Mouse (Mus musculus) hindbrain, embryonic 14.5 days (tissue): Measurements from ENCODE around the gene Adarb2. TPM values are rescaled to one million over a fixed set of nuclear protein-coding genes. Genes with fewer than 3 reads are reported as not detected.
A peak's percentile ranks its signal among the peaks of the same experiment; 100 is the strongest.

ENCODE experiments used
- ATAC-seq: fragments of 200-750 bp; cut with Nextera tagmentation; 2 replicates; pipeline ENCODE4 v1.8.0; 2017; ENCODE audit warnings: moderate number of reproducible peaks, mild to moderate bottlenecking, moderate TSS enrichment, moderate library complexity; ENCODE audit not compliant: low FRiP score
- DNase-seq: peaks from one replicate; pipeline ENCODE4 v3.0.0-alpha.2; 2015; ENCODE audit warnings: low spot score
- H3K27ac ChIP-seq: fragments of 300-500 bp; sonication (generic); 2 replicates; pipeline ENCODE4 v1.5.1; 2014; ENCODE audit warnings: mild to moderate bottlenecking, moderate library complexity
- H3K27me3 ChIP-seq: fragments of 300-500 bp; sonication (generic); 2 replicates; pipeline ENCODE4 v1.6.1; 2014; ENCODE audit warnings: mild to moderate bottlenecking, low read length, mixed read lengths; ENCODE audit not compliant: control insufficient read depth, insufficient read depth
- H3K36me3 ChIP-seq: fragments of 300-500 bp; sonication (generic); replicated peaks from 2 replicates; pipeline ENCODE4 v1.6.1; 2014; ENCODE audit not compliant: control insufficient read depth, insufficient read depth
- H3K4me1 ChIP-seq: fragments of 300-500 bp; sonication (generic); replicated peaks from 2 replicates; pipeline ENCODE4 v1.6.1; 2014; ENCODE audit warnings: antibody characterized with exemption, low read length, mixed read lengths; ENCODE audit not compliant: control insufficient read depth, insufficient read depth
- H3K4me2 ChIP-seq: fragments of 300-500 bp; sonication (generic); replicated peaks from 2 replicates; pipeline ENCODE4 v1.6.1; 2014; ENCODE audit warnings: mild to moderate bottlenecking, moderate library complexity
- H3K4me3 ChIP-seq: fragments of 300-500 bp; sonication (generic); replicated peaks from 2 replicates; pipeline ENCODE4 v1.5.1; 2014; ENCODE audit warnings: mild to moderate bottlenecking, low read length
- H3K9ac ChIP-seq: fragments of 300-500 bp; sonication (generic); 2 replicates; pipeline ENCODE4 v1.6.1; 2014
- H3K9me3 ChIP-seq: fragments of 300-500 bp; sonication (generic); 2 replicates; pipeline ENCODE4 v1.6.1; 2016; ENCODE audit warnings: low read length; ENCODE audit not compliant: control insufficient read depth
- WGBS: fragments of 180-500 bp; shearing (Covaris S2); extraction: QIAGEN DNeasy Blood & Tissue Kit; methylation state at CpG from one replicate; pipeline ENCODE4 v1.1.7; 2014; 5-methylcytosine and 5-hydroxymethylcytosine counted together
- polyA plus RNA-seq: library from polyadenylated mRNA; unstranded; fragments of >200 nt; fragmentation: Nextera tagmentation; extraction: Ambion mirVana; gene quantifications from 2 replicates; pipeline ENCODE4 v1.2.1, GENCODE M21; 2014

Adarb2 gene
- polyA plus RNA-seq, 1 experiment from 2014 or later, result 27.5 TPM

DNA sequence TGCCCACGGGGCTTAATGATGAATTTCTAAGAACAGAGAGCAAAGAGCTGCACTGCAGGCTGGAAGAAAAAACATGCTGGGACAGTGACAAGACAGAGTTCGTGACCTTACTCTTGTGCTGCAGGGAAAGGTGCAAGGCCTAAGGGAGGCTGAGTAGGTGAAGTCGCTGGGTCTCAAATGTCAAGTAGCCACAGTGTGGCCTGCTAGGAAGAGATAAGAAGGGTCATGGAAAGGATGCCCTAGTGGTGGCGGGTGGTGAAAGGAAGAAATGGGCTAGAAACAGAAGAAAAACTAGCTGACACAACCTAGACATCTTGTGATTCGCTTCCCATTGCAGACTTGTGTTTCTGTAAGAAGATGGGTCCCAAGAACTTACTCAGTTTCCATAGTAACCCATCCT, 429.4 kb downstream of the Adarb2 start:
- DNase-seq, result no peak

DNA sequence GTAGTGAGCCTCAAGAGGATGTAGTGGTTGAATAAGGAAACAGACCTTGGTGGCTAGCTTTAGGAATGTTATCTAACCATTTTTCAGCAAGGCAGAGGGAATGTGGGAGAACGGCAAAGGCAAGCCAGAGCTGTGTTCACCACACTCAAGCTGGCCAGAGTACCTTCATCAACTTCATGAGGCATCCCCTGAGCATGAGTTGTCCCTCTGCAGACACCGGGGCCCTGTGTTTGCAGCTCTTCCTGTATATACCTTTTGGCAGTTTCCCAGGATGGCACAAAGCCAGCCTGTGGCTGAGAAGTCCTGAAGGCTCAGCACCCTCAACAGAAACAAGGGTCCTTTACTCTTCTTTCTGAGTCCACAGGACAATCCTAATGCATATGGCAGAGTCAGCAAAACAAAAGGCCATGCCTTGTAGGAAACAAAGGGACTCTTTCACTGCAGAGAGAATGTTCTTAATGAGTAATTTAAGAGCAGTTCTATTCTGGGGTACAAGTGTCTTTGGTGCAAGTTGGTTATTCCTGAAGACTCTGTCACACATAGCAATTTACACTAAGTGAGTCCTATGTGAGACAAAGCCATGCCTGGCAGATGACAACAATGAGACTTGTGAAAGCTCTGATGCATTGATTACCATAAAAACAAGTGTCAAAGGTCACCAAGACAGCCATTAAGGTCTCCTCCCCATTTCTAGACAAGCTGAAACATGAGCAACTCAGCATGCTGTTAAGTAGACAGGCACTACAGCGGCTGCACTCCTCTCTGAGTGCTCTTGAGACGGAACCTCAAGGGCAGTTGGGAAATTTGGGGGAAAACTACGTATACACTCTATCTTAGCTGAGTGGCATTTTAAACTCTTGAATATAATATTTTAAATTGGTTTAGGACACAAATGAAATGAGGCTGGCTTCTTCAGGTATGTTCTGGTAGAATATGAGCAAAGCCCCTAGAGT, 431.0 kb downstream of the Adarb2 start:
- Histone ChIP-seq H3K4me3 (no peak overlapping the region), H3K4me2 (no peak overlapping the region), H3K4me1 (no peaks in the 10 kb centered on the region), H3K27me3 (no peaks in the 10 kb centered on the region), H3K36me3 (no peaks in the 10 kb centered on the region), H3K27ac (no peak overlapping the region), H3K9me3 (no peaks in the 10 kb centered on the region), H3K9ac (no peak overlapping the region)
- DNase-seq (no peak), ATAC-seq (no peak)
- WGBS, result 70% methylated on average over 5 of the region's 5 CpGs

More for the DNA sequence above, 429.4 kb downstream of the Adarb2 start:
- Histone ChIP-seq H3K4me1 (no peaks in the 10 kb centered on the region), H3K27ac (no peak overlapping the region), H3K4me3 (no peak overlapping the region), H3K9ac (no peak overlapping the region), H3K9me3 (no peaks in the 10 kb centered on the region), H3K36me3 (no peaks in the 10 kb centered on the region), H3K27me3 (no peaks in the 10 kb centered on the region), H3K4me2 (no peak overlapping the region)
- ATAC-seq, result no peak
- WGBS, result 52% methylated on average over 5 of the region's 5 CpGs

DNA sequence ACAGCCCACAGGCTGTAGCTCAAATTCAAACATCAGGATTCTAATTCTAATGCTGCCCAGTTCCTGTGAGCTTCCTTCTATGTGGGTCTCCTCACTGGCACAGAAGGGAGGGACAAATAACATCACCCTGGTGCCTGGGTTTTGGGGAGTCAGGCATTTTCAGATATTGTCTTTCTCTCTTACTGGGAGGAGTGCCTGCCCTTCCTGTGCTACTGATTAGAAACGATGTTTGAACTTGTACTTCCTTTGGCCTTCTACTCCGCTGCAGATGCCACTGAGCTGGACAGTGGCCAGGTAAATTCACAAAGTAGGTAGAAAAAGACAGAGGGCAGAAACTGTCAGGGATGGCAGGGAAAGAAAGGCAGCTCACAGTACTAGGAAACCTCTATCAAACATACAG, 439.4 kb downstream of the Adarb2 start:
- H3K4me1 ChIP-seq, result no peaks in the 10 kb centered on the region
- WGBS, result 83% methylated on average over 2 of the region's 2 CpGs

DNA sequence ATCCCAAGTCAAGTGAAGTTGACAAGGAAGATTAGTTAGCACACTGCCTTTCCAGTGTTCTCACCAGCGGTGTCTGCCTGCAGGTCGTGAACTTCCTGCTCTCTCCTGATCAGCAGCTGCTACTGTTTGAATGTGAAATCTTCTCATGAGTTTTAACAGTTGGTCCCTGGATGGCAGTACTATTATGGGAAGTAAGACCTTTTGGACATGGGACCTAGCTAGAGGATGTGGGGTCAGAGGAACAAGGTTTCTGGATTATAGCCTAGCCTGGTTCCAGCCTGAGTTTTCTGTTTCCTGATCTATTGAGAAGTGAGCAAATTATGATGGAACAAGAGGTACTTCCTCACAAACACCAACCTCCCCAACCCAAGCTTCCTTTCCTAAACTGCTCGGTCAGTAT, 441.3 kb downstream of the Adarb2 start:
- Histone ChIP-seq H3K9ac (no peak overlapping the region), H3K4me1 (no peaks in the 10 kb centered on the region), H3K36me3 (no peaks in the 10 kb centered on the region), H3K9me3 (no peaks in the 10 kb centered on the region), H3K4me3 (no peak overlapping the region), H3K27ac (no peak overlapping the region), H3K4me2 (no peak overlapping the region), H3K27me3 (no peaks in the 10 kb centered on the region)
- DNase-seq, result no peak
- ATAC-seq, result no peak
- WGBS, result 82% methylated on average over 3 of the region's 3 CpGs

More for the DNA sequence above, 439.4 kb downstream of the Adarb2 start:
- Histone ChIP-seq H3K4me3 (no peak overlapping the region), H3K27ac (no peak overlapping the region), H3K4me2 (no peak overlapping the region), H3K36me3 (no peaks in the 10 kb centered on the region), H3K9me3 (no peaks in the 10 kb centered on the region), H3K27me3 (no peaks in the 10 kb centered on the region), H3K9ac (no peak overlapping the region)
- DNase-seq (no peak), ATAC-seq (no peak)

DNA sequence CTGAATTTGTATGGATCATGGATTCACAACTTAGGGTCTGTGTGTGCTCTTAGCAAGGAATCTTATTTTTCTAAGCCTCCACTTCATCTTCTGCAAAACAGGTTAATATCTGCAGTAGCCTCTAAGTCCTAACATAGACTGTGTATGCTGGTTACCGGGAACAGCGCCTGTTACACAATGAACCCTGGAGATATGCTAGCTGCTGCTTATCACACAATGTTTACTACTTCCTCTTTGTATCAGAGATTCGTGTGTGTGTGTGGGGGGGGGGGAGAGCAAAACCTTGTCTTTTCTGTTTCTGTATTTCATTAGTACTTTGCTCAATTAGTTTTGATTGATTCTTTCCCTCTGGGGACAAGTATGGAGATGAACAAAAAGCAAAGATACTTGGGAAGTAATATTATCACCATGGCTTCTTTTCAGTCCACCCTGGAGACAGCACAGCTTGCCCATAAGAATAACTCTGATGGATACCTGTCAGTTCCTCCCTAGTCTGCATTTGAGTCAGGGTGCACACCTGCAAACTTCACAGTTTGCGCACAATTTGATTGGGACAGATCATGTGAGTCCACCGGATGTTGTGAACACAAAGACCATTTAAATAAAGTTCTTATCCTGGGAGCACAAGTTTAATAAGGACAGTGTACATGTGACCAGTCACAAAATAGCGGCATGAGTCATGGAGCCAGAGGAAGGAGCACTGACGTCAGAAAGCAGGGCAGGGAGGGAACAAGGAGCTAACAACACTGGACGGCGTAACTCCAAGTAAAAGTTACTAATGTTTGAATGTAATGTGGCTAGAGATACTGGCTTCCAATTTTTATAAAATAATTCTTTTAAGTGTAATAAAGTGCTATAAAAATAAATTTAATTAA, 442.4 kb downstream of the Adarb2 start:
- Histone ChIP-seq H3K27ac (no peak overlapping the region), H3K9ac (no peak overlapping the region), H3K27me3 (no peaks in the 10 kb centered on the region), H3K4me1 (no peaks in the 10 kb centered on the region), H3K4me2 (no peak overlapping the region), H3K4me3 (no peak overlapping the region), H3K9me3 (no peaks in the 10 kb centered on the region), H3K36me3 (no peaks in the 10 kb centered on the region)
- no peak for ATAC-seq
- no peak for DNase-seq
- 84% methylated on average over 9 of the region's 9 CpGs for WGBS

DNA sequence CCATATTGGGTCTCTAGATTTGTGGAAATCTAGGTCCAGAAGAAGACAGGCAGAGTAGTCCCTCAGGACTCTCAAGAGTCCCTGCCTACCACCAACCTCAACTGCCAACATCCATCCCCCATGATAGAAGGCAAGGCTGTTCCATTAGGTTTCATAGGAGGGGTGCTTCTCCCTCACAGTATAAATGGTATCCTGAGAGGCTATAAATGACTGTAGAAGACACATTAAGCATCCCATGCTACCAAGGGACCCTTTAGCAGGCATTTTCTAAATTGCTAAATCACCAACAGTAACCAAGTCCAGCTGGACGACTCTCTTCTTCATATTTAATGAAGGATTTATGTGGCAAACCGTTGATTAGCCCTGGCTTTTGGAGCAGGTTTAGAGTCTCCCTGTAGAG, 446.6 kb downstream of the Adarb2 start:
- Histone ChIP-seq H3K9ac (no peak overlapping the region), H3K4me3 (no peak overlapping the region), H3K4me2 (no peak overlapping the region), H3K4me1 (no peaks in the 10 kb centered on the region), H3K36me3 (no peaks in the 10 kb centered on the region), H3K27me3 (no peaks in the 10 kb centered on the region), H3K27ac (no peak overlapping the region), H3K9me3 (no peaks in the 10 kb centered on the region)
- DNase-seq (no peak), ATAC-seq (no peak; the same call in 1 of the 2 replicates)
- 63% methylated on average over 2 of the region's 2 CpGs for WGBS

GRCm38 (mm10) chr13:8664615-8665240, 462.1 kb downstream of the Adarb2 start:
- WGBS, result 64% methylated on average over 9 of the region's 9 CpGs
- H3K4me3 ChIP-seq, result no peak overlapping the region
- no peak overlapping the region for H3K27ac ChIP-seq
- no peaks in the 10 kb centered on the region for H3K4me1 ChIP-seq
- no peaks in the 10 kb centered on the region for H3K27me3 ChIP-seq
- DNase-seq (no peak), ATAC-seq (peak; percentile 68; the same call in 1 of the 2 replicates)
- H3K4me2 ChIP-seq, result no peak overlapping the region
- no peaks in the 10 kb centered on the region for H3K9me3 ChIP-seq
- no peaks in the 10 kb centered on the region for H3K36me3 ChIP-seq
- no peak overlapping the region for H3K9ac ChIP-seq

DNA sequence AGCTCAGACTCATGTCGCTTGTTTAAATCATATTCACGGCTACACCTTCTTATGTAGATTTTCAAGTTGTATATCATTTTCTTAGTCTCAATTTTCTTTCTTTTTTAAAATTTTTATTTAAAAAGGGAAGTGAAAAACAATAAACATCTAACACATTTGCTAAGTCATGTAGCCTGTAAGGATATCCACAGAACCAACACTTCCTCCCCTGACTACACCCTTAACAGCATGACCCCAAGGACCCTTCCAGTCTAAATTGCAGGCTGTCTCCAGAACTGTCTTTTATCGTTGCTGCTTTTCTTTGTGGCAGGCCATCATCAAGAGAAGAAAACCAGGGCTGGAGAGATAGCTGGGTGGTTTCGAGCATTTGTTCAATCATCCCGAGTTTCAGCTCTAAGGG, 474.5 kb downstream of the Adarb2 start:
- Histone ChIP-seq H3K27ac (no peak overlapping the region), H3K4me3 (no peak overlapping the region), H3K9me3 (no peaks in the 10 kb centered on the region), H3K4me2 (no peak overlapping the region), H3K36me3 (no peaks in the 10 kb centered on the region), H3K27me3 (no peaks in the 10 kb centered on the region), H3K9ac (no peak overlapping the region), H3K4me1 (peaks cover 8% of the 10 kb centered on the region)
- ATAC-seq (no peak), DNase-seq (no peak)
- WGBS, result 77% methylated on average over 5 of the region's 5 CpGs
